Mouse (Mus musculus) heart, adult 9 months (tissue): Measurements from ENCODE around the gene Acp5.
"Not testable (repeated sequence)": the region's sequence is repeated elsewhere in the genome, so short reads cannot be mapped to it uniquely, and the experiment has no call there.

Experiments
- DNase-seq, 2 experiments: peaks; one replicate each; pipeline ENCODE4 v3.0.0; 2022; ENCODE audit warnings: low spot score in 2 of 2

Gene Acp5

GRCm38 (mm10) chr9:22135644-22136390 is at the start of gene Acp5:
TSS of gene Acp5 (minus strand) at chr9:22135711.
- DNase-seq: no peak

- no peak for DNase-seq
These were observed 36.8 kb upstream of the Acp5 start for GRCm38 (mm10) chr9:22172318-22172717.

- no peak for DNase-seq
These were observed 33.8 kb upstream of the Acp5 start for GRCm38 (mm10) chr9:22169327-22169726.

GRCm38 (mm10) chr9:22167751-22168150 is 32.2 kb upstream of the Acp5 start:
- DNase-seq: no peak

- DNase-seq: no peak
These were observed 31.2 kb upstream of the Acp5 start for GRCm38 (mm10) chr9:22166686-22167085.

- no peak for DNase-seq
These were observed 30.5 kb upstream of the Acp5 start for GRCm38 (mm10) chr9:22165964-22166363.

GRCm38 (mm10) chr9:22164711-22165668 is 29.5 kb upstream of the Acp5 start:
- DNase-seq: peak in 1 of 2 experiments; percentile 12

- DNase-seq: no peak
These were observed 27.4 kb upstream of the Acp5 start for GRCm38 (mm10) chr9:22162912-22163311.

GRCm38 (mm10) chr9:22162305-22162704 is 26.8 kb upstream of the Acp5 start:
- DNase-seq: no peak

GRCm38 (mm10) chr9:22161299-22161698 is 25.8 kb upstream of the Acp5 start:
- no peak for DNase-seq

GRCm38 (mm10) chr9:22157516-22158265 is 22.2 kb upstream of the Acp5 start:
- DNase-seq: no peak

GRCm38 (mm10) chr9:22156497-22157245 is 21.2 kb upstream of the Acp5 start, which contains the start of gene Pigyl:
TSS of gene Pigyl (plus strand) at chr9:22156846.
- peak; percentile 98 for DNase-seq

- peak; percentile 27 to 62 for DNase-seq
These were observed 20.1 kb upstream of the Acp5 start for GRCm38 (mm10) chr9:22155614-22156013.

- DNase-seq: no peak
These were observed 18.3 kb upstream of the Acp5 start for GRCm38 (mm10) chr9:22153810-22154209.

- DNase-seq: no peak
These were observed 15.4 kb upstream of the Acp5 start for GRCm38 (mm10) chr9:22150946-22151345.

- DNase-seq: not testable (repeated sequence)
These were observed 14.8 kb upstream of the Acp5 start for GRCm38 (mm10) chr9:22150249-22150693.

- no peak for DNase-seq
These were observed 14.1 kb upstream of the Acp5 start for GRCm38 (mm10) chr9:22149426-22150248.

- DNase-seq: no peak
These were observed 8.9 kb upstream of the Acp5 start for GRCm38 (mm10) chr9:22144304-22144965.
